Mouse (Mus musculus) brain, embryonic 18.5 days (tissue): ENCODE data around the gene Cpne6.

Experiments
- DNase-seq: peaks from one replicate; pipeline ENCODE4 v3.0.0-alpha.2; 2012; ENCODE audit warnings: low read depth, low spot score

Gene Cpne6

DNA sequence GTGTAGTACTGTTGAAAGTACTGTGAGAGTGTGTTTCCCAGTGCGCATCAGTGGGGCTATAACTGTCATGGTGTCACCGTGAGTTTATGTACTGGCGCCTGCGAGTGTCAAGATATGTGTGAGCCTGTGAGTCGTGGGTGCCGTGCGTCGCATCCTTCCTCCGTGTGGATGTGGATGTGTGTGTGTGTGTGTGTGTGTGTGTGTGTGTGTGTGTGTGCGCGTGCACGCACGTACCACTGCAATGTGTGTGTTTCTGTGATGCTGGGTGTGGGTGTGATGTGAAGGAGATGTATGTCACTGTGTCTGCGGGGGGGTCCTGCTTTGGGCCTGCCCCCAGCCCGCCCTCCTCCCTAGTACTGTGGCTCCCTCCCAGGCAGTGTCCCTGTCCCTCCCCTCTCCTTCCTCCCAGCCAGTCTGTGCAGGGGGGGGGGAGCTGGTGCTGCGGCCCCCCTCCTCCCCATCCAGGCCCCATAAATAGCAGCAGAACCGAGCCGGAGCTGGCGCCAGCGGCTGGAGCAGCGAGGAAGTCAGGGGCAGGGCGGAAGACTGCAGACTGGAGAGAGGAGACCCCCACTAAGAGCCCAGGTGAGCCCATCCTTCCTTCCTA is at the start of gene Cpne6:
TSS of gene Cpne6 (plus strand) at position 321 of the 607 bp plus-strand sequence.
- no peak for DNase-seq

DNA sequence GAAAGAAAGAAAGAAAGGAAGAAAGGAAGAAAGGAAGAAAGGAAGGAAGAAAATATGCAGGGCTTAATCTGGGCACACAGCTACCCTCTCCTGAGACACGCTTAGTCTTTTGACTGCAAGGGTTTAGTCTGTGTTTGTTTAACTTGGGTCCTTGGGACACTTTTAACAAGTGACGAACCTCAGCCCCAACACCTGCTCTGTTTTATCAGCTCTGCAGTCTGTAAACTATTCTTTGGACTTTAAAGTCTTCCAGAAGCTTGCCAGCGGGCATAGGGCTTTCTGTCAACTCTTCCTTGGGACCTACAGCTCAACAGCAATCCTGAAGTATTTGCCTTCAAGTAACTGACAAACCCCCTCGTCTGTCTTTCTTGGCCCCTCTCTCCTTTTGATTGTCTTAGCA is 48.5 kb upstream of the Cpne6 start:
- DNase-seq = no peak

GRCm38 (mm10) chr14:55466481-55466880 is 43.8 kb upstream of the Cpne6 start:
- no peak for DNase-seq

DNA sequence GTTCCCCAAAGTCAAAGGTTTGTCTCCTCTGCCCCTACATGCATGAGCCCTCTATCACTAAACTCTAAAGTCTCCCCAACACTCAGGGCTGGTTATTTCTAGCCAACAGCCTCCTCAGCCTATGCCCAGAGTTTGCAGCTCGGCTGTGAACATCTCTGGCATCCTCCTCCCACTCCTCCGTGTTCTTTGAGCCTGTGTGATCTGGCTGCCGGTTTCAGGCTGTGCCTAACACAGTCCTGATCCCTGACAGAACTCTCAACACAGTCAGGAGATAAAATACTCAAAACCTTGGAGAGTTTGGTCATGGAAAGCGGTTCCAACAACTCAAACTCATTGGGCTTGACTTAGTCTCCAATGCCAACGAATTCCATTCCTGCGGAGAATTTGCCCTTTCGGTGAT is 43.1 kb upstream of the Cpne6 start:
- DNase-seq = no peak

- no peak for DNase-seq
Observed at GRCm38 (mm10) chr14:55468301-55468741, 41.9 kb upstream of the Cpne6 start.

DNA sequence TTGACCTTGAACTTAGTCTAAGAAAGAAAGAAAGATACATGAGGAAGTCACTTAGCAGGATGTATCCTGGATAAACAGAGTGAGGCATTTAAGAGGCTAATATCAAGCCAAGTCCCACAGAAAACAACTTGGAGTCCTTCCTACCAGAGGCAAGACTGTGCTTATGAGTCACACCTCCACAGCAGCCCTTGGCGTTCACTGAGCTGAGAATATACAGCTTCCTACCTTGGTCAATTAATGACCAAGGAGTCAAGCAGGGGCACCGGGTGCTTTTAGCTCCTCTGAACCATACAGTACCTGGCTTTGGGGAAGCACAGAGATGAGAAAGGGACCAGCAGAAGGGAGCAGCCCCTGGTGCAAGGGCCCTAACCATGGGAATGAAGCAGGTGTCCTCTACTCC is 41.2 kb upstream of the Cpne6 start:
- DNase-seq = no peak

GRCm38 (mm10) chr14:55469821-55470220 is 40.4 kb upstream of the Cpne6 start:
- DNase-seq = no peak

- no peak for DNase-seq
Observed at GRCm38 (mm10) chr14:55470806-55471205, 39.4 kb upstream of the Cpne6 start.

GRCm38 (mm10) chr14:55475654-55476053 is 34.6 kb upstream of the Cpne6 start:
- no peak for DNase-seq

DNA sequence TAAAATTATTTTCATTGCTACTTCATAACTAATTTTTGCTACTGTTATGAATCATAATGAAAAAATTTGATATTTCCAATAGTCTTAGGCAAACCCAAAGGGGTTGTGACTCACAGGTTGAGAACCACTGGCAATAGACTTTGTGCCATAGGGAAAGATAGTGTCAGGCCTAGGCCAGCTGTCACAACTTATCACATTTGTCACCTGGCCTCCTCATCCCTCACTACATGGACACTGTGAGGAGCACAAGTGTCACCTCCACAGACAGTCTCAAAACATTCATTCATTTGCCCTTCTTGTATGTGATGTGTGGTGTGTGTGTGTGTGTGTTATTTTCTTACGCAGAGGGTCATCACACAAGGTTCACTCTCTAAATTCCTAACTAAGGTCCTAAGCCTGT is 32.8 kb upstream of the Cpne6 start:
- DNase-seq = no peak

GRCm38 (mm10) chr14:55477829-55478228 is 32.4 kb upstream of the Cpne6 start:
- DNase-seq = no peak

GRCm38 (mm10) chr14:55478651-55479599 is 31.3 kb upstream of the Cpne6 start, which contains the start of gene Dhrs4:
TSS of gene Dhrs4 (plus strand) at chr14:55478758.
- DNase-seq = no peak

- DNase-seq = no peak
Observed at GRCm38 (mm10) chr14:55479629-55480028, 30.6 kb upstream of the Cpne6 start.

DNA sequence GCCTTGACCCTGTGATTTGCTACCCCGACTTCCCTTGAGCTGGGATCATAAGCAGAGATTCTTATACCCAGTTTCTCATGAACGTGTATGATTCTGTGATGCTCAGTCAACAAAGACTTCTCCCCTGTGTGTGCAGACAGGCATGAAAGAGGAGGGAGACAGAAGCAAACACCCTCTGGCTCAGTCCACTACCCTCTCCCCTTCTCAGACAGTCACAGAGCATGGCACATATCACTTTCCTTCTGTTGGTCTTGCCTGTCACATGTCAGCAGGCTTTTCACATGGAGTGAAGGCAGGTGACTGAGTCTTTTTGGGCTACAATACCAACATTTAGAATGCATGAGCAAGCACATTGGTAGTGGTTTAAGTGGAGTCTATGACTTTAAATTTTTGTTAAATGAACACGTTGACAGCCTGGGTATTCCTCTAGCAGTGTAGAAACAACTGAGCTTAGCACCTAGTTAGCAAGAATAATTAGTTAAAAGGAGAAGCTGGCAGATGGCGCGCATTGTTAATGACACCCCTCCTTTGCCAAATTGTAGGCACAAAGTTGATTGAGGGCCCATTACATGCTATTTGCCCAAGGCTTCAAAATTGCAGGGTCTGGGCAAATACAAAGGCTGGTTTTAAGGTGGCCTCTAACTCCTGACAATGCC is 25.7 kb upstream of the Cpne6 start:
- DNase-seq = no peak

GRCm38 (mm10) chr14:55486836-55487235 is 23.4 kb upstream of the Cpne6 start:
- DNase-seq = no peak

- peak; percentile 89 for DNase-seq
Observed at GRCm38 (mm10) chr14:55490361-55491201, 19.7 kb upstream of the Cpne6 start, which contains the start of gene Carmil3. TSS of gene Carmil3 (plus strand) at chr14:55490651.

DNA sequence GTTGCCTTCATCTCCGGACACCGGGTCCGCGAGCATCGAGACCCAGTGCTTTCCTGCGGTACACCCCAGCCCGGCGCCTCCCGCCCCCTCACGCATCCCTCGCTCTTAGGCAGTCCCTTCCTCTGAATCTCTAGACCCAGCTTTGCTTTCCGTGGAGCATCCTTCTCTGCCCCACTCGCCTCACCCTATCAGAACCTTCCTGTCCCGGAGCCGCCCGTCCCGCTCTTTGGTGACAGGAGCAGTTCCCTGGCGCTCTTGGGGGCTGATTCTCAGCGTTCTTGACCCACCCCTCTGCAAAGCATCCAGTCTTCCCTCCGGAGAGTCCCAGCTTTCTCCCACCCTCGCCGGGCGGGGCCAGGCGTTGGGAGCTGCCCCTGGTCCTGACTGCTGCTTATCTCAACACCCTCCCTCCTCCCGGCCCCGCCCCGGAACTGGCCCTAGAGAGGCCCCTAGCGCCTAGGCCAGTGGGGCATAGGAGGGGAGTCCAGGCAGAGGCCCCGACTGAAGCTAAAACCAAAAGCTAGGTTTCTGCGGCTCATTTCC is 18.9 kb upstream of the Cpne6 start:
- no peak for DNase-seq

- DNase-seq = no peak
Observed at GRCm38 (mm10) chr14:55492103-55492502, 18.1 kb upstream of the Cpne6 start.

DNA sequence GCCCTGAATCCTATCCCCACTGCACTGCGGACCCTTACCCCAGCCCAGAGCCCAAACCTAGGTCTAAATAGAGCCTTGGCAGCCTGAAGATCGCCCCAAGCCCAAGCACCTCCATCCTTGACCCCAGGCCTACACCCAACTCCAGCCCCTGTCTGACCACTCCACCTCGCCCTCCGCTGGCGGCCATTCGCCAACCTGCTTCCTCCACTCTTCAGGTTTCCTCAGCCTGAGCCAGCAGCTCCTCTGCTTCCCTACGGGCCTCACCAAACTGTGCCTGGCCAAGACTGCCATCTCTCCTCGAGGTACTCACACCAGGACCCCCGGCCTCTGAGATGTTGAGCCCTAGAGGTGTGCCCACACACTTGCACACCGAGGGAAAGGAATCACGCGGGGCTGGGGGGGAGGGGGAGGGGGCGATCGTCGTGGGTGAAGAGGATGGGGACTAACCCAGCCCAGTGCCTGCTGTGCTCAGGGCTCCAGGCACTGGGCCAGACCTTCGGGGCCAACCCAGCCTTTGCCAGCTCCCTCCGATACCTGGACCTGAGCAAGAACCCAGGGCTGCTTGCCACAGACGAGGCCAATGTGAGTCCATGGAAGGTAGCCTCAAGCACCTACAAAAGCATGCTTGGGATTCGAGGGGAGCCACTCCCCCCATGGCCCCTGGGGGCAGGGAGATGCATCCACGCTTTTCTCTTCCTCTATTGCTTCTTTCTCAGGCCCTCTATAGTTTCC is 14.6 kb upstream of the Cpne6 start:
- no peak for DNase-seq

- DNase-seq = no peak
Observed at GRCm38 (mm10) chr14:55496761-55497448, 13.3 kb upstream of the Cpne6 start.
